Mouse (Mus musculus) monocyte, adult 2 months (primary cell): ENCODE data around the gene Ptprt.

Source experiments
- DNase-seq, 2 experiments: peaks; one replicate each; pipeline ENCODE4 v3.0.0; 2022; ENCODE audit warnings: low spot score in 2 of 2, low read depth in 1 of 2

Ptprt gene

GRCm38 (mm10) chr2:161961179-161962163, 699.5 kb downstream of the Ptprt start:
- DNase-seq: no peak

- no peak for DNase-seq
These were observed 715.5 kb downstream of the Ptprt start for GRCm38 (mm10) chr2:161945424-161945823.

GRCm38 (mm10) chr2:161944689-161945088, 716.3 kb downstream of the Ptprt start:
- no peak for DNase-seq

- DNase-seq: no peak
These were observed 719.0 kb downstream of the Ptprt start for GRCm38 (mm10) chr2:161941991-161942390.

- no peak for DNase-seq
These were observed 753.7 kb downstream of the Ptprt start for GRCm38 (mm10) chr2:161907214-161907613.

GRCm38 (mm10) chr2:161902196-161902595, 758.8 kb downstream of the Ptprt start:
- no peak for DNase-seq

- DNase-seq: no peak
These were observed 776.5 kb downstream of the Ptprt start for GRCm38 (mm10) chr2:161884446-161884845.

- DNase-seq: no peak
These were observed 778.4 kb downstream of the Ptprt start for GRCm38 (mm10) chr2:161882580-161882979.

GRCm38 (mm10) chr2:161880941-161881340, 780.0 kb downstream of the Ptprt start:
- no peak for DNase-seq

- no peak for DNase-seq
These were observed 795.7 kb downstream of the Ptprt start for GRCm38 (mm10) chr2:161865231-161865630.

- no peak for DNase-seq
These were observed 802.1 kb downstream of the Ptprt start for GRCm38 (mm10) chr2:161858813-161859212.

- DNase-seq: no peak
These were observed 802.6 kb downstream of the Ptprt start for GRCm38 (mm10) chr2:161858361-161858760.

- DNase-seq: no peak
These were observed 825.9 kb downstream of the Ptprt start for GRCm38 (mm10) chr2:161835001-161835400.

- no peak for DNase-seq
These were observed 827.1 kb downstream of the Ptprt start for GRCm38 (mm10) chr2:161833846-161834245.

GRCm38 (mm10) chr2:161813326-161813725, 847.6 kb downstream of the Ptprt start:
- no peak for DNase-seq

GRCm38 (mm10) chr2:161808086-161808801, 852.7 kb downstream of the Ptprt start:
- no peak for DNase-seq

GRCm38 (mm10) chr2:161806287-161807007, 854.5 kb downstream of the Ptprt start:
- DNase-seq: no peak

GRCm38 (mm10) chr2:161799946-161800345, 861.0 kb downstream of the Ptprt start:
- no peak for DNase-seq

GRCm38 (mm10) chr2:161767528-161767927, 893.4 kb downstream of the Ptprt start:
- DNase-seq: no peak

GRCm38 (mm10) chr2:161713024-161713423, 947.9 kb downstream of the Ptprt start:
- DNase-seq: no peak

GRCm38 (mm10) chr2:161709316-161709715, 951.6 kb downstream of the Ptprt start:
- no peak for DNase-seq
